Mouse (Mus musculus) yolk sac, embryonic 10.5 days (tissue): ENCODE results near the gene Adora3.
A peak's percentile ranks its signal among the peaks of the same experiment; 100 is the strongest.

Source experiments
- DNase-seq: peaks from one replicate; pipeline ENCODE4 v3.0.0-alpha.2; 2017; ENCODE audit warnings: low spot score

Gene Adora3

GRCm38 (mm10) chr3:105876022-105876421 lies 5.4 kb downstream of the Adora3 start:
- no peak for DNase-seq

GRCm38 (mm10) chr3:105877252-105877803 lies 6.7 kb downstream of the Adora3 start:
- DNase-seq: no peak

GRCm38 (mm10) chr3:105877919-105878318 lies 7.3 kb downstream of the Adora3 start:
- DNase-seq: no peak

GRCm38 (mm10) chr3:105878751-105879150 lies 8.1 kb downstream of the Adora3 start:
- DNase-seq: no peak

GRCm38 (mm10) chr3:105880419-105880818 lies 9.8 kb downstream of the Adora3 start:
- DNase-seq: no peak

GRCm38 (mm10) chr3:105882105-105882504 lies 11.4 kb downstream of the Adora3 start:
- no peak for DNase-seq

- no peak for DNase-seq
Observed at GRCm38 (mm10) chr3:105883111-105883510, 12.5 kb downstream of the Adora3 start.

- no peak for DNase-seq
Observed at GRCm38 (mm10) chr3:105888961-105889360, 18.3 kb downstream of the Adora3 start.

GRCm38 (mm10) chr3:105890220-105890619 lies 19.6 kb downstream of the Adora3 start:
- no peak for DNase-seq

- no peak for DNase-seq
Observed at GRCm38 (mm10) chr3:105891141-105891540, 20.5 kb downstream of the Adora3 start.

GRCm38 (mm10) chr3:105891760-105892571 lies 21.3 kb downstream of the Adora3 start:
- no peak for DNase-seq

- no peak for DNase-seq
Observed at GRCm38 (mm10) chr3:105892572-105893495, 22.2 kb downstream of the Adora3 start.

GRCm38 (mm10) chr3:105893941-105894391 lies 23.3 kb downstream of the Adora3 start:
- DNase-seq: no peak

- DNase-seq: peak; percentile 27
Observed at GRCm38 (mm10) chr3:105894601-105895592, 24.2 kb downstream of the Adora3 start.

- DNase-seq: no peak
Observed at GRCm38 (mm10) chr3:105896811-105897210, 26.2 kb downstream of the Adora3 start.

GRCm38 (mm10) chr3:105898325-105898724 lies 27.7 kb downstream of the Adora3 start:
- no peak for DNase-seq

- no peak for DNase-seq
Observed at GRCm38 (mm10) chr3:105898861-105899260, 28.2 kb downstream of the Adora3 start.

GRCm38 (mm10) chr3:105899394-105900147 lies 28.9 kb downstream of the Adora3 start:
- DNase-seq: peak; percentile 76

- no peak for DNase-seq
Observed at GRCm38 (mm10) chr3:105900266-105900665, 29.6 kb downstream of the Adora3 start.

- no peak for DNase-seq
Observed at GRCm38 (mm10) chr3:105900716-105901115, 30.1 kb downstream of the Adora3 start.
